Mouse (Mus musculus): Measurements from ENCODE around the gene C1ql4. TPM values are rescaled to one million over a fixed set of nuclear protein-coding genes. Genes with fewer than 3 reads are reported as not detected.

The C1ql4 gene
- polyA plus RNA-seq, 1 experiment from 2014 or later: not detected

DNA sequence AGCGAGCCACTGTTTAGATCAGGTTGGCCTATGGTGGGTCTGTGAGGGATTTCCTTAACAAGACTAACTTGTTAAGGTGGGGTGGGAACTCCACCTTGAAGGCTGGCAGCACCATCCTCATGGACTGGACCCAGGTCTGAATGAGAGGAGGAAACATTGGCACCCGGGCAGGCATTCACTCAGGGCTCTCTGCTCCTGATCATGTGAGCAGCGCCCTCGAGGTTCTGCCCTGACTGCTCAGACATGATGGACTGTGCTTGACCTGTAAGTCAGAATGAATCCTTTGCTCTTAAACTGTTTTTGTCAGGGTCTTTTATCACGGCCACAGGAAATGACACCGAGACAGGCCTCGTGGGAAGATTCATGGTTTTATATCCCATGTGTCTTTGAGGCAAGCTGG is 17.6 kb upstream of the C1ql4 start:
- WGBS: 51% methylated on average over 7 of the region's 7 CpGs

DNA sequence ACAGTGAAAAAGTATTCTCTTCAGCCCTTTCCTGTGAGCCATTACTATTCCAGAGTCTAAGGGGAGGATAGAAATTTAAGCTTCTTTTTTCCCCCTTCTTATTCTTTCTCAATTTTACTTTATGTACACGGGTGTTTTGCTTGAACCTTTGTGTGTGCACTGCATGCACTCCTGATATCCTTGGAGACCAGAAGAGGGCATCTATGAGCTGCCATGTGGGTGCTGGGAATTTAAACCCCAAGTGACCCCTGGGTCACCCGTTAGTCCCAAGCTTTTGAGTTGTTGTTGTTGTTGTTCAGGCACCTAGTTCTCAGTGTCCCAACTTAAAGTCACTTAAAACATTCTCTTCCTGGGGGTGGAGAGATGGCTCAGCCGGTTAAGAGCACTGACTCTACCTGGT is 12.4 kb upstream of the C1ql4 start:
- H3K4me3 ChIP-seq (ENCODE audit: low read depth, low read length): no peak overlapping the region
- TF ChIP-seq EP300 (IDR thresholded peaks at IDR 0.05): no peak
- TF ChIP-seq CTCF (IDR thresholded peaks at IDR 0.05): no peak
- no peak for ATAC-seq
- no peaks in the 10 kb centered on the region for H3K4me1 ChIP-seq (ENCODE audit: insufficient read depth, low read depth, low read length)
- H3K9ac ChIP-seq (replicated peaks; ENCODE audit: low read depth): no peak overlapping the region
- no peak for DNase-seq (ENCODE audit: low spot score)
- no peaks in the 10 kb centered on the region for H3K36me3 ChIP-seq (ENCODE audit: insufficient read depth, low read length)
- H3K27ac ChIP-seq (ENCODE audit: low read length): no peak overlapping the region
- H3K27me3 ChIP-seq (replicated peaks; ENCODE audit: insufficient read depth, low read length): peaks cover 44% of the 10 kb centered on the region
- 45% methylated on average over 3 of the region's 3 CpGs for WGBS
- H3K9me3 ChIP-seq (ENCODE audit: low read length): no peaks in the 10 kb centered on the region
- H3K4me2 ChIP-seq (replicated peaks; ENCODE audit: low read depth, low read length): no peak overlapping the region

More for the DNA sequence above, 17.6 kb upstream of the C1ql4 start:
- no peak overlapping the region for H3K4me3 ChIP-seq (ENCODE audit: low read depth, low read length)
- ATAC-seq (no peak), DNase-seq (ENCODE audit: low spot score) (no peak)
- no peaks in the 10 kb centered on the region for H3K4me1 ChIP-seq (ENCODE audit: insufficient read depth, low read depth, low read length)
- no peaks in the 10 kb centered on the region for H3K27me3 ChIP-seq (replicated peaks; ENCODE audit: insufficient read depth, low read length)
- H3K9ac ChIP-seq (replicated peaks; ENCODE audit: low read depth): no peak overlapping the region
- H3K27ac ChIP-seq (ENCODE audit: low read length): no peak overlapping the region
- H3K36me3 ChIP-seq (ENCODE audit: insufficient read depth, low read length): no peaks in the 10 kb centered on the region
- TF ChIP-seq EP300 (IDR thresholded peaks at IDR 0.05) (no peak), CTCF (IDR thresholded peaks at IDR 0.05) (no peak)
- H3K9me3 ChIP-seq (ENCODE audit: low read length): no peaks in the 10 kb centered on the region
- no peak overlapping the region for H3K4me2 ChIP-seq (replicated peaks; ENCODE audit: low read depth, low read length)

DNA sequence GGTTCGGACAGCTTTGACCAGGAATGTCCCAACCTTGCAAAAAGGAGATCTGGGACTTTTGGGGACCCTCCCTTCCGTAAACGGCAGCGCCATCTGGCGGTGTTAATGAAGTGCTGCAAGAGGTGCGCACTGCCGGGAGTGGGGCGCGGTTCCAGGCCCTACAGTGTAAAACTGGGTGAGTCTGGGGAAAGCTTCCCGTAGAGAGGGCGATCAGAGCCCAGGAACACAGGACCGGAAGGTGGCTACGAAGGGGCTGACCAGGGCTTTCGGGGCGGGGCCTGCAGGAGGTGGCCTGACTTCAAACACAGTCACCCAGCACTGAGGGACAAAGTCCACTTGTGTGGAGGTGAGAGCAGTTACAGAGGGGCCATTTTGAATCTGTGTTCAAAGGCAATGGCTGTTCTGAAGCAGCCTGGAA is 11.5 kb upstream of the C1ql4 start:
- Histone ChIP-seq H3K27me3 (replicated peaks; ENCODE audit: insufficient read depth, low read length) (peaks cover 50% of the 10 kb centered on the region), H3K9me3 (ENCODE audit: low read length) (no peaks in the 10 kb centered on the region), H3K4me3 (ENCODE audit: low read depth, low read length) (no peak overlapping the region), H3K4me1 (ENCODE audit: insufficient read depth, low read depth, low read length) (no peaks in the 10 kb centered on the region), H3K36me3 (ENCODE audit: insufficient read depth, low read length) (no peaks in the 10 kb centered on the region), H3K9ac (replicated peaks; ENCODE audit: low read depth) (no peak overlapping the region), H3K27ac (ENCODE audit: low read length) (no peak overlapping the region), H3K4me2 (replicated peaks; ENCODE audit: low read depth, low read length) (peak overlapping the region; percentile 27; the same call in 1 of the 2 replicates)
- WGBS: 2% methylated on average over 15 of the region's 15 CpGs
- ATAC-seq: peak; percentile 75
- DNase-seq (ENCODE audit: low spot score): peak; percentile 69
- TF ChIP-seq CTCF (IDR thresholded peaks at IDR 0.05) (peak; percentile 83), EP300 (IDR thresholded peaks at IDR 0.05) (no peak)

DNA sequence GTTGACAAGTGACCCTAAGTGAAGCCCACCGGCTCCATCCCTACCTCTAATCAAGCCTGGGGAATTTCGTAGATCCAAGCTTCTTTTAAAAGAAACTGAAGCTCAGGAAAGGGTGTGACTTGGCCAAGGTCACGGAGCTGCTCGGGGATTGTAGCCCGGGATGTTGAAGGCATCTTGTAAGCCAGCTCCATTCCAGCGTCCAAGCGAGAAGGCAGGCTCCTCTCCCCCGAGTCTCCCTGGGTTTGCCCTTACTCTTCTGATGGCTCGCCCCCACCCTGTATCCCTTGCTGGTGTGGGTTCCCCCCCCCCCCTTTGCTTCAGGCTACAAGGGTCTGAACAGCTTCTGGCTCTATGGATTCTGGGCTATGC is 10.9 kb upstream of the C1ql4 start:
- H3K4me3 ChIP-seq (ENCODE audit: low read depth, low read length): peak overlapping the region; percentile 29
- H3K9me3 ChIP-seq (ENCODE audit: low read length): no peaks in the 10 kb centered on the region
- WGBS: 1% methylated on average over 9 of the region's 9 CpGs
- DNase-seq (ENCODE audit: low spot score) (no peak), ATAC-seq (peak; percentile 8; the same call in 1 of the 2 replicates)
- peaks cover 56% of the 10 kb centered on the region for H3K27me3 ChIP-seq (replicated peaks; ENCODE audit: insufficient read depth, low read length)
- H3K27ac ChIP-seq (ENCODE audit: low read length): no peak overlapping the region
- peak overlapping the region; percentile 54; the same call in 1 of the 2 replicates for H3K4me2 ChIP-seq (replicated peaks; ENCODE audit: low read depth, low read length)
- no peak overlapping the region for H3K9ac ChIP-seq (replicated peaks; ENCODE audit: low read depth)
- H3K4me1 ChIP-seq (ENCODE audit: insufficient read depth, low read depth, low read length): peaks cover 3% of the 10 kb centered on the region; the same call in 1 of the 2 replicates
- TF ChIP-seq EP300 (IDR thresholded peaks at IDR 0.05) (no peak), CTCF (IDR thresholded peaks at IDR 0.05) (no peak)
- H3K36me3 ChIP-seq (ENCODE audit: insufficient read depth, low read length): no peaks in the 10 kb centered on the region

DNA sequence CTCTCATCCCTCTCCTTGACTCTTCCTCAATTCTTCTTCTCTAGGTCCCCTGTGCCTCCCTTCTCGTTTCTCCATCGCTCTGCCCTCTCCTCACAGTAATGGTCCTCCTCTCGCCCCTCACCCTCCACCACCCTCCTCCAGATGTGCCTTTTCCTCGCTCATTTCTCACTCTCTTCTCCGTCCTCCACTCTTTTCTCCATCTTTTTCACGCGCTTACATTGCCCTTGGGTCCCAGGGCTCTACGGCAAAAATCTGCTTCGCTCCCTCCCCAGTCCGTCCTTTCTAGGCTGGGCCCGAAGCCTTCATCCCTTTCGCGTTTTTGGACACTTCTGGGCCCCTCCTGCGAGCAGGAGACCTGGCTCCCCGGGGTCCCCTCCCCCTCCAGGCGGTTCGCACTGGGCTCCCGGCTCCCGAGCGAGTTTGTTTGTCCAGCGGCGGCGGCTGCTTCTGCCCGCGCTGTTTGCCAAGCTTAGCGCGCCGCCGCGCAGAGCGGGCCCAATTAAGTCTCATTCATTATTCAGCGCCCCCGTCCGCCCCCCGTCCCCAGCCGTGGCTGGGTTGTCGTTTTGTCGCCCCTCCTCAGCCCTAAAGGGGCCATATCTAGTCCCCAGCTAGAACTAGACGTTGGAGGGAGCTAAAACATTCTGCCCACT is 10.3 kb upstream of the C1ql4 start:
- H3K36me3 ChIP-seq (ENCODE audit: insufficient read depth, low read length): no peaks in the 10 kb centered on the region
- peak overlapping the region; percentile 54 for H3K4me2 ChIP-seq (replicated peaks; ENCODE audit: low read depth, low read length)
- no peak for ATAC-seq
- TF ChIP-seq CTCF (IDR thresholded peaks at IDR 0.05) (no peak), EP300 (IDR thresholded peaks at IDR 0.05) (no peak)
- peaks cover 3% of the 10 kb centered on the region; the same call in 1 of the 2 replicates for H3K4me1 ChIP-seq (ENCODE audit: insufficient read depth, low read depth, low read length)
- H3K27me3 ChIP-seq (replicated peaks; ENCODE audit: insufficient read depth, low read length): peaks cover 60% of the 10 kb centered on the region
- H3K27ac ChIP-seq (ENCODE audit: low read length): no peak overlapping the region
- peak overlapping the region; percentile 29 for H3K4me3 ChIP-seq (ENCODE audit: low read depth, low read length)
- H3K9ac ChIP-seq (replicated peaks; ENCODE audit: low read depth): no peak overlapping the region
- no peaks in the 10 kb centered on the region for H3K9me3 ChIP-seq (ENCODE audit: low read length)
- DNase-seq (ENCODE audit: low spot score): no peak
- 3% methylated on average over 39 of the region's 39 CpGs for whole genome bisulfite sequencing

DNA sequence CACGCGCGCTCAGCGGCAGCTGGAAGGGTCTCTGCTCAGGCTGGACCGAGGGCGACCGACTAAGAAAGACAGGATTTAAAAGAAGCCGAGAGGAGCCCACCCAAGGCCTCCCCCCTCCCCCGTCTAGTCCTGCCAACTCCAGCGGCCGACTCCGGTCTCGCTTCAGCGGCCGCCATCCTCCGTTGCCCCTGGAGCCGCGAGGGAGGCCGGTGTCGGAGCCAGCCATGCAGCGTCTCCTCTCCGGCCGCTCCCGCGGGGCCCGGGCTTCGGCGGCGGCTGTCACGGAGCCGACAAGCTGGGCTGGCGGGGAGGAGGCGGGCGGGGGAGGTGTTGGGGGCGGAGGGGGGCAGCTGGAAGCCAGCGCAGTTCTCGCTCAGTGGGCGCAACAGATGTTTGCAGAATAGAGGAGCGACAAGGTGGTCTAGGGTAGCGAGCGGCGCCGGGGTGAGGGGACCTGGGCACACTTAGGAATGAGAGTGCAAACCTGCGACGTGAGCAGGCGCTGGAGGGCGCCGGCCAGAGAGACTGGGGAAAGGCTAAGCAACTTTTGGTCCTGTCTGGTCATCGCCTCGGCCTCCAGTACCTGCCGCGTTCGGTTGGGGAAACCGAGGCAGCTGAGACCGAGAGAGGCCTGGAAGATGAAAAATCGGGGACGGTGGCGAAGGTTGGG is 9.3 kb upstream of the C1ql4 start:
- H3K27ac ChIP-seq (ENCODE audit: low read length): no peak overlapping the region
- no peak for DNase-seq (ENCODE audit: low spot score)

More for the DNA sequence above, 9.3 kb upstream of the C1ql4 start:
- Histone ChIP-seq H3K9me3 (ENCODE audit: low read length) (no peaks in the 10 kb centered on the region), H3K4me2 (replicated peaks; ENCODE audit: low read depth, low read length) (peak overlapping the region; percentile 54), H3K36me3 (ENCODE audit: insufficient read depth, low read length) (no peaks in the 10 kb centered on the region), H3K4me1 (ENCODE audit: insufficient read depth, low read depth, low read length) (peaks cover 3% of the 10 kb centered on the region; the same call in 1 of the 2 replicates), H3K27me3 (replicated peaks; ENCODE audit: insufficient read depth, low read length) (peaks cover 69% of the 10 kb centered on the region), H3K4me3 (ENCODE audit: low read depth, low read length) (peak overlapping the region; percentile 29), H3K9ac (replicated peaks; ENCODE audit: low read depth) (no peak overlapping the region)
- ATAC-seq: no peak
- no peak for TF ChIP-seq CTCF (IDR thresholded peaks at IDR 0.05)
- no peak for TF ChIP-seq EP300 (IDR thresholded peaks at IDR 0.05)
- WGBS: 3% methylated on average over 33 of the region's 58 CpGs

All from lung, postnatal 0 days (tissue).